Mouse (Mus musculus) spleen, adult 2 months (tissue): Measurements from ENCODE around the gene Smim11.

Experiments used
- CTCF ChIP-seq: fragments of 200-500 bp; IDR thresholded peaks from 2 replicates; pipeline ENCODE4 v1.5.1; 2011; ENCODE audit warnings: mild to moderate bottlenecking, inconsistent platforms; ENCODE audit not compliant: insufficient read depth, insufficient read length, insufficient replicate concordance; ENCODE audit errors: extremely low read depth
- POLR2A ChIP-seq: fragments of 200-500 bp; IDR thresholded peaks from 2 replicates; pipeline ENCODE4 v1.6.1; 2011; ENCODE audit warnings: low read depth, low read length, inconsistent platforms

- TF ChIP-seq CTCF (no peak), POLR2A (no peak)
Observed at GRCm38 (mm10) chr16:92254316-92254715, 46.8 kb upstream of the Smim11 start.
